Mouse (Mus musculus) kidney, postnatal 0 days (tissue): ENCODE measurements at regions not wholly inside any gene's neighbourhood (a gene's known extent, or its start where the extent isn't known, plus 50 kb on each side); places are given as distances from the start of the nearest gene placed in this dataset.

Experiments used
- ATAC-seq: fragments of 200-750 bp; cut with Nextera tagmentation; replicated peaks from 2 replicates; pipeline ENCODE4 v1.8.0; 2017; ENCODE audit warnings: low read depth, moderate number of reproducible peaks, moderate TSS enrichment, moderate library complexity; ENCODE audit not compliant: low FRiP score
- DNase-seq: peaks from one replicate; pipeline ENCODE4 v3.0.0-alpha.2; 2016; ENCODE audit warnings: low spot score
- H3K27ac ChIP-seq: fragments of 300-500 bp; sonication (generic); 2 replicates; pipeline ENCODE4 v1.5.1; 2014; ENCODE audit warnings: mild to moderate bottlenecking
- H3K27me3 ChIP-seq: fragments of 300-500 bp; sonication (generic); 2 replicates; pipeline ENCODE4 v1.6.1; 2014; ENCODE audit warnings: low read length, mixed read lengths; ENCODE audit not compliant: insufficient read depth
- H3K36me3 ChIP-seq: fragments of 300-500 bp; sonication (generic); 2 replicates; pipeline ENCODE4 v1.6.1; 2014; ENCODE audit warnings: low read length, mixed read lengths; ENCODE audit not compliant: insufficient read depth
- H3K4me1 ChIP-seq: fragments of 300-500 bp; sonication (generic); replicated peaks from 2 replicates; pipeline ENCODE4 v1.6.1; 2014; ENCODE audit warnings: antibody characterized with exemption, low read length, mixed read lengths; ENCODE audit not compliant: insufficient read depth
- H3K4me2 ChIP-seq: fragments of 300-500 bp; sonication (generic); 2 replicates; pipeline ENCODE4 v1.6.1; 2014; ENCODE audit warnings: mild to moderate bottlenecking, low read length, moderate library complexity, mixed read lengths
- H3K4me3 ChIP-seq: fragments of 300-500 bp; sonication (generic); replicated peaks from 2 replicates; pipeline ENCODE4 v1.5.1; 2014; ENCODE audit warnings: low read depth, low read length
- H3K9ac ChIP-seq: fragments of 300-500 bp; sonication (generic); 2 replicates; pipeline ENCODE4 v1.6.1; 2014; ENCODE audit warnings: low read depth, low read length
- H3K9me3 ChIP-seq: fragments of 300-500 bp; sonication (generic); replicated peaks from 2 replicates; pipeline ENCODE4 v1.6.1; 2016; ENCODE audit warnings: low read length, inconsistent platforms, mixed read lengths
- CTCF ChIP-seq: IDR thresholded peaks from 2 replicates; pipeline ENCODE4 v1.5.1; 2016; ENCODE audit warnings: antibody characterized with exemption, low read depth, mild to moderate bottlenecking, moderate library complexity
- WGBS: fragments of 180-500 bp; shearing (Covaris S2); extraction: QIAGEN DNeasy Blood & Tissue Kit; methylation state at CpG from one replicate; pipeline ENCODE4 v1.1.7; 2014; 5-methylcytosine and 5-hydroxymethylcytosine counted together

GRCm38 (mm10) chr14:80083724-80084123, 99.8 kb downstream of the Olfm4 start:
- no peaks in the 10 kb centered on the region for H3K9me3 ChIP-seq
- H3K4me1 ChIP-seq, result no peaks in the 10 kb centered on the region
- no peak overlapping the region for H3K4me3 ChIP-seq
- ATAC-seq, result peak; percentile 52
- no peaks in the 10 kb centered on the region for H3K36me3 ChIP-seq
- H3K27me3 ChIP-seq, result no peaks in the 10 kb centered on the region
- no peak for TF ChIP-seq CTCF
- no peak overlapping the region for H3K4me2 ChIP-seq
- no peak overlapping the region for H3K9ac ChIP-seq
- WGBS, result 60% methylated on average over 3 of the region's 3 CpGs
- peak; percentile 11 for DNase-seq
- H3K27ac ChIP-seq, result no peak overlapping the region

DNA sequence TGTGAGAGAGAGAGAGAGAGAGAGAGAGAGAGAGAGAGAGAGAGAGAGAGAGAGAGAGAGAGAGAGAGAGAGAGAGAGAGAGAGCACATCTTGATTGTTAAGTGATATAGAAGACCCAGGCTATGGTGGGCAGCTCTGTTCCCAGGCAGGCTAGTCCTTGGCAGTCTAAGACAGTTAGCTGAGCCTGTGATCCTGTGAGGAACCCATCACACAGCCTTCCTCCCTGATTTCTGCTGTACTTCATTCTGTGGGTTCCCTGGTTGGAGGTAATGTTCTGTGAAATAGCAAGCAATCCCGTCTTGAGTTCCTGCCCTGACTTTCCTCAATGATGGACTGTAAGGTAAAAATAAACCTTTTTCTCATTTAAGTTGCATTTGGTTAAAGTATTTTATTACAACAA, 113.4 kb downstream of the Olfm4 start:
- Histone ChIP-seq H3K36me3 (no peaks in the 10 kb centered on the region), H3K27me3 (no peaks in the 10 kb centered on the region), H3K9me3 (no peaks in the 10 kb centered on the region), H3K27ac (no peak overlapping the region), H3K4me3 (no peak overlapping the region), H3K4me2 (no peak overlapping the region), H3K4me1 (no peaks in the 10 kb centered on the region), H3K9ac (no peak overlapping the region)
- whole genome bisulfite sequencing, result 29% methylated on average over 1 of the region's 1 CpGs
- peak; percentile 17 for DNase-seq
- ATAC-seq, result no peak
- no peak for TF ChIP-seq CTCF

GRCm38 (mm10) chr14:80113115-80113687, 129.3 kb downstream of the Olfm4 start:
- ATAC-seq (no peak), DNase-seq (no peak)
- Histone ChIP-seq H3K9ac (no peak overlapping the region), H3K9me3 (no peaks in the 10 kb centered on the region), H3K27ac (no peak overlapping the region), H3K4me2 (no peak overlapping the region), H3K4me1 (no peaks in the 10 kb centered on the region), H3K27me3 (no peaks in the 10 kb centered on the region), H3K4me3 (no peak overlapping the region), H3K36me3 (no peaks in the 10 kb centered on the region)
- WGBS, result 84% methylated on average over 6 of the region's 6 CpGs
- TF ChIP-seq CTCF, result no peak

- Histone ChIP-seq H3K4me3 (no peak overlapping the region), H3K27me3 (no peaks in the 10 kb centered on the region), H3K9ac (no peak overlapping the region), H3K9me3 (no peaks in the 10 kb centered on the region), H3K27ac (no peak overlapping the region), H3K4me1 (no peaks in the 10 kb centered on the region), H3K4me2 (no peak overlapping the region), H3K36me3 (no peaks in the 10 kb centered on the region)
- DNase-seq (no peak), ATAC-seq (no peak)
- TF ChIP-seq CTCF, result no peak
Measured at GRCm38 (mm10) chr14:80114326-80114725, 130.4 kb downstream of the Olfm4 start.

DNA sequence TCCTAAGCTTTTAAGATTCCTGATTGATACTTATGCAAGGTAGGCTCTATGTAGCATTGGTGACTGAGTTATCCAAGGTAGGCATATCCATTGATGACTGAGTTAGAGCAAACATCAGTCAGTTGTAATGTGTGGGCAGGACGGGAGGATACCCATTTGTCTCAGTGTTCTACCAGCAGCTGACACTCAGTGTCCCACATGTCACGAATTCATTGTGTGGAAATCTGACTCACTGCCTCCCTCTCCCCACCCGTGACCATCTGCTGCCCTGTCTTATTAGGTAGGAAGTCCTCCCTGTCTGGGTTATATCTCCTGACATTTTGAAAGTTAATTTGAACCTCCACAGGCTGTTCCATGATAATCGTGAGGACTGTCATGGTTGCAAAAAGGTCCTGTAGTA, 141.3 kb downstream of the Olfm4 start:
- no peak overlapping the region for H3K27ac ChIP-seq
- H3K9ac ChIP-seq, result no peak overlapping the region
- DNase-seq, result no peak
- WGBS, result 39% methylated on average over 4 of the region's 4 CpGs
- H3K4me1 ChIP-seq, result no peaks in the 10 kb centered on the region
- ATAC-seq, result no peak
- no peaks in the 10 kb centered on the region for H3K36me3 ChIP-seq
- no peaks in the 10 kb centered on the region for H3K27me3 ChIP-seq
- H3K4me3 ChIP-seq, result no peak overlapping the region
- H3K9me3 ChIP-seq, result no peaks in the 10 kb centered on the region
- no peak for TF ChIP-seq CTCF
- H3K4me2 ChIP-seq, result no peak overlapping the region

DNA sequence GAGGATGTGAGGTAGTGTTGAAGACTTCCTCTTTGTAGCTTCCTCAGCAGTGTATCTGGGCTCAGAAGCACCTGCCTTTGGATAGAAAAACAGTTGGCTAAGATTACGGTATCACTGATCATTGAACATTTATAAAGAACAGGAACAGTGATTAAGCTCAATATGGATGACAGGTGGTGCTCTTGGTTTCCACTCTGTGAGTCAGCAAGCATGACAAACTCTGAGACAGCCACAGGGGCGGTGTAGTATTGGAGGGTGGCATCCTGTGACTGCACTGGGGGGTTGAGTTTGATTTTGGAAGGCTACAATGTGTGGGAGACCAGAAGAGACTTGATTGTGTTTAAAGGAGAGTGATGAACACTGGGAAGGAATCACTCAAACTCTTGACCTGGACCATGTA, 144.3 kb downstream of the Olfm4 start:
- H3K9me3 ChIP-seq, result no peaks in the 10 kb centered on the region
- no peak overlapping the region for H3K4me2 ChIP-seq
- DNase-seq (no peak), ATAC-seq (no peak)
- no peak for TF ChIP-seq CTCF
- no peak overlapping the region for H3K4me3 ChIP-seq
- no peaks in the 10 kb centered on the region for H3K4me1 ChIP-seq
- H3K9ac ChIP-seq, result no peak overlapping the region
- 85% methylated on average over 2 of the region's 2 CpGs for WGBS
- no peak overlapping the region for H3K27ac ChIP-seq
- H3K36me3 ChIP-seq, result no peaks in the 10 kb centered on the region
- H3K27me3 ChIP-seq, result no peaks in the 10 kb centered on the region

DNA sequence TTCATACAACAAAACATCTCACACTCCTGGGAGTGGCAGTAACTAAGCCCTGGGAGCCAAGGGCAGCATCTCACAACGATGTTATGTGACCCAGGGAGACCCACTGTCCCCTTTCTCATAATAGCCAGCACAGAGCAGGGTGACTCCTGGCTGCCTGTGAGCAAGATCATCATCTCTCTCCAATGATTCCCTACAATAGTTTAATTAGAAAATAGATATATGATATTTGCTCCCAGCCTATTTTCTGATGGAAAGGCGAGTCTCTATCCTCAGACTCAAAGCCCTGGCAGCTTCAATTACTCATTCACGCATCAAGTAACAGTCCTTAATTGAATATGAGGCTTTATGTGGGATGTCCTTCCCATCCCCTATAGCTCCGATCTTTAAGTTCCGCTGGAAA, 153.7 kb downstream of the Olfm4 start:
- H3K4me1 ChIP-seq, result no peaks in the 10 kb centered on the region
- WGBS, result 53% methylated on average over 5 of the region's 5 CpGs
- H3K27me3 ChIP-seq, result no peaks in the 10 kb centered on the region
- no peak overlapping the region for H3K4me3 ChIP-seq
- no peak for TF ChIP-seq CTCF
- no peak for ATAC-seq
- H3K9me3 ChIP-seq, result no peaks in the 10 kb centered on the region
- H3K9ac ChIP-seq, result no peak overlapping the region
- no peaks in the 10 kb centered on the region for H3K36me3 ChIP-seq
- no peak overlapping the region for H3K27ac ChIP-seq
- DNase-seq, result no peak
- H3K4me2 ChIP-seq, result no peak overlapping the region
